Mouse (Mus musculus) liver, adult 2 months (tissue): ENCODE measurements around the gene Terb2. TPM values are rescaled to one million over a fixed set of nuclear protein-coding genes. Genes with fewer than 3 reads are reported as not detected.

Experiments
- DNase-seq: peaks from one replicate; pipeline ENCODE4 v3.0.0-alpha.2; 2011; ENCODE audit warnings: low read depth, low spot score; ENCODE audit errors: extremely low read depth
- H3K27ac ChIP-seq: fragments of 200-500 bp; replicated peaks from 2 replicates; pipeline ENCODE4 v1.5.1; 2012; ENCODE audit warnings: low read depth, mild to moderate bottlenecking, control low read depth, inconsistent platforms, low read length; ENCODE audit not compliant: insufficient read depth
- H3K27me3 ChIP-seq: fragments of 200-500 bp; 2 replicates; pipeline ENCODE4 v1.6.1; 2012; ENCODE audit warnings: mild to moderate bottlenecking, moderate library complexity, low read length, inconsistent platforms; ENCODE audit not compliant: control insufficient read depth, insufficient read depth
- H3K36me3 ChIP-seq: fragments of 200-500 bp; 2 replicates; pipeline ENCODE4 v1.6.1; 2012; ENCODE audit warnings: low read length, inconsistent platforms; ENCODE audit not compliant: control insufficient read depth, insufficient read depth
- H3K4me1 ChIP-seq: fragments of 200-500 bp; 2 replicates; pipeline ENCODE4 v1.6.1; 2011; ENCODE audit warnings: low read length; ENCODE audit not compliant: control insufficient read depth, insufficient read depth
- H3K4me3 ChIP-seq: fragments of 200-500 bp; 2 replicates; pipeline ENCODE4 v1.5.1; 2011; ENCODE audit warnings: low read depth, mild to moderate bottlenecking, control low read depth, low read length, moderate library complexity; ENCODE audit not compliant: insufficient read depth
- H3K79me2 ChIP-seq: fragments of 200-500 bp; 2 replicates; pipeline ENCODE4 v1.6.1; 2012; ENCODE audit warnings: inconsistent platforms, mild to moderate bottlenecking, low read length, moderate library complexity; ENCODE audit not compliant: control insufficient read depth, insufficient read depth
- H3K9ac ChIP-seq: fragments of 200-500 bp; 2 replicates; pipeline ENCODE4 v1.6.1; 2012; ENCODE audit warnings: low read depth, mild to moderate bottlenecking, control low read depth, inconsistent platforms, low read length
- CTCF ChIP-seq: fragments of 200-500 bp; IDR thresholded peaks from 2 replicates; pipeline ENCODE4 v1.5.1; 2011; ENCODE audit warnings: low read depth, low read length, control low read depth
- POLR2A ChIP-seq: fragments of 200-500 bp; IDR thresholded peaks from 2 replicates; pipeline ENCODE4 v1.6.1; 2011; ENCODE audit warnings: low read length, control low read depth; ENCODE audit not compliant: insufficient read depth; ENCODE audit errors: extremely low read depth
- WGBS: fragments of 180-500 bp; shearing (Covaris S2); methylation state at CpG from one replicate; pipeline ENCODE4 v1.1.7; 2018; 5-methylcytosine and 5-hydroxymethylcytosine counted together
- polyA plus RNA-seq: library from polyadenylated mRNA; depleted of rRNA; stranded (reverse); fragments of >200 nt; gene quantifications from 2 replicates; pipeline ENCODE4 v1.2.3, GENCODE M21; 2012
- total RNA-seq: library from RNA; depleted of rRNA; stranded (reverse); fragments of >200 nt; gene quantifications from 2 replicates; pipeline ENCODE4 v1.2.3, GENCODE M21; 2014

Gene Terb2
- total and polyA plus RNA-seq, 2 experiments: not detected

- DNase-seq: no peak
- Histone ChIP-seq H3K27me3 (no peaks in the 10 kb centered on the region), H3K4me3 (no peak overlapping the region), H3K27ac (no peak overlapping the region), H3K79me2 (no peaks in the 10 kb centered on the region), H3K9ac (no peak overlapping the region), H3K36me3 (no peaks in the 10 kb centered on the region), H3K4me1 (no peaks in the 10 kb centered on the region)
- no peak for TF ChIP-seq POLR2A
- no peak for TF ChIP-seq CTCF
Observed at GRCm38 (mm10) chr2:122223654-122224053, 37.6 kb downstream of the Terb2 start.

- TF ChIP-seq POLR2A: no peak
- TF ChIP-seq CTCF: no peak
Observed at GRCm38 (mm10) chr2:122230395-122230794, 44.3 kb downstream of the Terb2 start.

GRCm38 (mm10) chr2:122231616-122232015 lies 45.5 kb downstream of the Terb2 start:
- WGBS: 95% methylated on average over 9 of the region's 9 CpGs
- Histone ChIP-seq H3K9ac (no peak overlapping the region), H3K36me3 (peaks cover 6% of the 10 kb centered on the region), H3K79me2 (peaks cover 9% of the 10 kb centered on the region; the same call in 1 of the 2 replicates), H3K27ac (no peak overlapping the region), H3K4me1 (no peaks in the 10 kb centered on the region), H3K4me3 (no peak overlapping the region), H3K27me3 (no peaks in the 10 kb centered on the region)
- TF ChIP-seq POLR2A (no peak), CTCF (no peak)
- no peak for DNase-seq

More at GRCm38 (mm10) chr2:122230395-122230794, 44.3 kb downstream of the Terb2 start:
- no peak for DNase-seq
- H3K27me3 ChIP-seq: no peaks in the 10 kb centered on the region
- H3K4me3 ChIP-seq: no peak overlapping the region
- no peaks in the 10 kb centered on the region for H3K4me1 ChIP-seq
- no peak overlapping the region for H3K27ac ChIP-seq
- H3K79me2 ChIP-seq: peaks cover 5% of the 10 kb centered on the region; the same call in 1 of the 2 replicates
- H3K9ac ChIP-seq: no peak overlapping the region
- 96% methylated on average over 6 of the region's 6 CpGs for WGBS
- H3K36me3 ChIP-seq: no peaks in the 10 kb centered on the region

- H3K27ac ChIP-seq: no peak overlapping the region
- no peak overlapping the region for H3K4me3 ChIP-seq
- H3K27me3 ChIP-seq: no peaks in the 10 kb centered on the region
Observed at GRCm38 (mm10) chr2:122233341-122233740, 47.3 kb downstream of the Terb2 start.

GRCm38 (mm10) chr2:122233759-122234557 lies 47.9 kb downstream of the Terb2 start:
- Histone ChIP-seq H3K79me2 (peaks cover 11% of the 10 kb centered on the region; the same call in 1 of the 2 replicates), H3K36me3 (peaks cover 15% of the 10 kb centered on the region), H3K27me3 (no peaks in the 10 kb centered on the region), H3K4me3 (peak overlapping the region; percentile 86), H3K4me1 (no peaks in the 10 kb centered on the region), H3K9ac (peak overlapping the region; percentile 67), H3K27ac (peak overlapping the region; percentile 69)
- 9% methylated on average over 26 of the region's 26 CpGs for WGBS
- peak; percentile 68 for DNase-seq
- TF ChIP-seq CTCF: no peak
- TF ChIP-seq POLR2A: no peak

More at GRCm38 (mm10) chr2:122233341-122233740, 47.3 kb downstream of the Terb2 start:
- peak; percentile 5 for DNase-seq
- no peaks in the 10 kb centered on the region for H3K4me1 ChIP-seq
- H3K9ac ChIP-seq: no peak overlapping the region
- TF ChIP-seq POLR2A (no peak), CTCF (no peak)
- 59% methylated on average over 5 of the region's 5 CpGs for WGBS
- peaks cover 9% of the 10 kb centered on the region; the same call in 1 of the 2 replicates for H3K79me2 ChIP-seq
- H3K36me3 ChIP-seq: peaks cover 13% of the 10 kb centered on the region
